Mouse (Mus musculus) NIH3T3 (cell line): ENCODE results near the gene S1pr5.
A peak's percentile ranks its signal among the peaks of the same experiment; 100 is the strongest.
"Not testable (repeated sequence)": the region's sequence is repeated elsewhere in the genome, so short reads cannot be mapped to it uniquely, and the experiment has no call there.

ENCODE experiments used
- DNase-seq: peaks from one replicate; pipeline ENCODE4 v3.0.0-alpha.2; 2012; ENCODE audit warnings: low read depth

Gene S1pr5

GRCm38 (mm10) chr9:21237368-21238003 is 10.8 kb downstream of the S1pr5 start:
- DNase-seq, result peak; percentile 57

GRCm38 (mm10) chr9:21236991-21237367 is 11.3 kb downstream of the S1pr5 start:
- DNase-seq, result no peak

- no peak for DNase-seq
Observed at GRCm38 (mm10) chr9:21235341-21235740, 12.9 kb downstream of the S1pr5 start.

GRCm38 (mm10) chr9:21233805-21234204 is 14.4 kb downstream of the S1pr5 start:
- DNase-seq, result no peak

GRCm38 (mm10) chr9:21233366-21233765 is 14.9 kb downstream of the S1pr5 start:
- no peak for DNase-seq

GRCm38 (mm10) chr9:21232867-21233266 is 15.4 kb downstream of the S1pr5 start:
- DNase-seq, result no peak

- DNase-seq, result no peak
Observed at GRCm38 (mm10) chr9:21231551-21231950, 16.7 kb downstream of the S1pr5 start.

GRCm38 (mm10) chr9:21227342-21227741 is 20.9 kb downstream of the S1pr5 start:
- DNase-seq, result no peak

GRCm38 (mm10) chr9:21225415-21225758 is 22.9 kb downstream of the S1pr5 start:
- DNase-seq, result no peak

GRCm38 (mm10) chr9:21224576-21225414 is 23.4 kb downstream of the S1pr5 start:
- peak; percentile 84 for DNase-seq

GRCm38 (mm10) chr9:21223906-21224305 is 24.3 kb downstream of the S1pr5 start:
- no peak for DNase-seq

- not testable (repeated sequence) for DNase-seq
Observed at GRCm38 (mm10) chr9:21223490-21223889, 24.8 kb downstream of the S1pr5 start.

GRCm38 (mm10) chr9:21221383-21221929 is 26.8 kb downstream of the S1pr5 start:
- DNase-seq, result peak; percentile 72

- DNase-seq, result peak; percentile 53
Observed at GRCm38 (mm10) chr9:21220490-21221382, 27.5 kb downstream of the S1pr5 start.

GRCm38 (mm10) chr9:21219820-21220219 is 28.4 kb downstream of the S1pr5 start:
- DNase-seq, result peak; percentile 29

- DNase-seq, result no peak
Observed at GRCm38 (mm10) chr9:21216050-21216841, 32.0 kb downstream of the S1pr5 start.

- peak; percentile 41 for DNase-seq
Observed at GRCm38 (mm10) chr9:21213617-21214190, 34.5 kb downstream of the S1pr5 start.

- DNase-seq, result no peak
Observed at GRCm38 (mm10) chr9:21211624-21212023, 36.6 kb downstream of the S1pr5 start.

GRCm38 (mm10) chr9:21210821-21211220 is 37.4 kb downstream of the S1pr5 start:
- DNase-seq, result no peak

- DNase-seq, result no peak
Observed at GRCm38 (mm10) chr9:21208626-21209025, 39.6 kb downstream of the S1pr5 start.

- DNase-seq, result no peak
Observed at GRCm38 (mm10) chr9:21206848-21207247, 41.4 kb downstream of the S1pr5 start.
